Mouse (Mus musculus): ENCODE results near the gene Abhd14b.
"Not testable (repeated sequence)": the region's sequence is repeated elsewhere in the genome, so short reads cannot be mapped to it uniquely, and the experiment has no call there.

The Abhd14b gene

GRCm38 (mm10) chr9:106473753-106474105, 26.5 kb downstream of the Abhd14b start:
- no peak for ATAC-seq (ENCODE audit: insufficient number of reproducible peaks, low FRiP score, low TSS enrichment)

- no peak for ATAC-seq (ENCODE audit: insufficient number of reproducible peaks, low FRiP score, low TSS enrichment)
Measured at GRCm38 (mm10) chr9:106474456-106474855, 27.2 kb downstream of the Abhd14b start.

GRCm38 (mm10) chr9:106475046-106475445, 27.8 kb downstream of the Abhd14b start:
- no peak for ATAC-seq (ENCODE audit: insufficient number of reproducible peaks, low FRiP score, low TSS enrichment)

GRCm38 (mm10) chr9:106475663-106476001, 28.4 kb downstream of the Abhd14b start, which contains the start of gene Rrp9:
Gene Rrp9, plus strand, starts transcription at chr9:106475963.
- ATAC-seq (ENCODE audit: insufficient number of reproducible peaks, low FRiP score, low TSS enrichment): no peak

- no peak for ATAC-seq (ENCODE audit: insufficient number of reproducible peaks, low FRiP score, low TSS enrichment)
Measured at GRCm38 (mm10) chr9:106476002-106476923, 29.0 kb downstream of the Abhd14b start.

- ATAC-seq (ENCODE audit: insufficient number of reproducible peaks, low FRiP score, low TSS enrichment): peak; percentile 93
Measured at GRCm38 (mm10) chr9:106476924-106477484, 29.7 kb downstream of the Abhd14b start, which contains the start of gene Parp3. Gene Parp3, minus strand, starts transcription at chr9:106476949.

- no peak for ATAC-seq (ENCODE audit: insufficient number of reproducible peaks, low FRiP score, low TSS enrichment)
Measured at GRCm38 (mm10) chr9:106477649-106478048, 30.4 kb downstream of the Abhd14b start.

- ATAC-seq (ENCODE audit: insufficient number of reproducible peaks, low FRiP score, low TSS enrichment): no peak
Measured at GRCm38 (mm10) chr9:106478101-106478500, 30.8 kb downstream of the Abhd14b start.

GRCm38 (mm10) chr9:106480541-106480940, 33.3 kb downstream of the Abhd14b start:
- no peak for ATAC-seq (ENCODE audit: insufficient number of reproducible peaks, low FRiP score, low TSS enrichment)

- no peak for ATAC-seq (ENCODE audit: insufficient number of reproducible peaks, low FRiP score, low TSS enrichment)
Measured at GRCm38 (mm10) chr9:106481075-106481474, 33.8 kb downstream of the Abhd14b start.

- ATAC-seq (ENCODE audit: insufficient number of reproducible peaks, low FRiP score, low TSS enrichment): no peak
Measured at GRCm38 (mm10) chr9:106481676-106482075, 34.4 kb downstream of the Abhd14b start.

GRCm38 (mm10) chr9:106482578-106483115, 35.4 kb downstream of the Abhd14b start:
- ATAC-seq (ENCODE audit: insufficient number of reproducible peaks, low FRiP score, low TSS enrichment): no peak

- no peak for ATAC-seq (ENCODE audit: insufficient number of reproducible peaks, low FRiP score, low TSS enrichment)
Measured at GRCm38 (mm10) chr9:106483136-106483535, 35.9 kb downstream of the Abhd14b start.

- no peak for ATAC-seq (ENCODE audit: insufficient number of reproducible peaks, low FRiP score, low TSS enrichment)
Measured at GRCm38 (mm10) chr9:106483606-106484005, 36.3 kb downstream of the Abhd14b start.

- ATAC-seq (ENCODE audit: insufficient number of reproducible peaks, low FRiP score, low TSS enrichment): no peak
Measured at GRCm38 (mm10) chr9:106485076-106485475, 37.8 kb downstream of the Abhd14b start.

GRCm38 (mm10) chr9:106487602-106488001, 40.3 kb downstream of the Abhd14b start:
- not testable (repeated sequence) for ATAC-seq (ENCODE audit: insufficient number of reproducible peaks, low FRiP score, low TSS enrichment)

GRCm38 (mm10) chr9:106499667-106500066, 52.4 kb downstream of the Abhd14b start, which contains the start of gene Iqcf1:
Gene Iqcf1, plus strand, starts transcription at chr9:106499967.
- ATAC-seq (ENCODE audit: insufficient number of reproducible peaks, low FRiP score, low TSS enrichment): no peak

GRCm38 (mm10) chr9:106501846-106502245, 54.6 kb downstream of the Abhd14b start:
- ATAC-seq (ENCODE audit: insufficient number of reproducible peaks, low FRiP score, low TSS enrichment): no peak
